Mouse (Mus musculus) embryonic facial prominence, embryonic 12.5 days (tissue): ENCODE data around the gene Slc9a3. TPM values are rescaled to one million over a fixed set of nuclear protein-coding genes. Genes with fewer than 3 reads are reported as not detected.
A peak's percentile ranks its signal among the peaks of the same experiment; 100 is the strongest.

Experiments used
- ATAC-seq: fragments of 200-750 bp; cut with Nextera tagmentation; 2 replicates; pipeline ENCODE4 v1.8.0; 2017; ENCODE audit not compliant: insufficient number of reproducible peaks, insufficient read depth, low FRiP score, low TSS enrichment
- H3K27ac ChIP-seq: fragments of 300-500 bp; sonication (generic); 2 replicates; pipeline ENCODE4 v1.5.1; 2016; ENCODE audit warnings: mild to moderate bottlenecking
- H3K27me3 ChIP-seq: fragments of 300-500 bp; sonication (generic); 2 replicates; pipeline ENCODE4 v1.6.1; 2016; ENCODE audit warnings: mild to moderate bottlenecking, moderate library complexity
- H3K36me3 ChIP-seq: fragments of 300-500 bp; sonication (generic); 2 replicates; pipeline ENCODE4 v1.6.1; 2016; ENCODE audit warnings: mild to moderate bottlenecking
- H3K4me1 ChIP-seq: fragments of 300-500 bp; sonication (generic); 2 replicates; pipeline ENCODE4 v1.6.1; 2016
- H3K4me2 ChIP-seq: fragments of 300-500 bp; sonication (generic); replicated peaks from 2 replicates; pipeline ENCODE4 v1.6.1; 2016; ENCODE audit warnings: mild to moderate bottlenecking, moderate library complexity
- H3K4me3 ChIP-seq: fragments of 300-500 bp; sonication (generic); 2 replicates; pipeline ENCODE4 v1.5.1; 2016; ENCODE audit warnings: mild to moderate bottlenecking
- H3K9ac ChIP-seq: fragments of 300-500 bp; sonication (generic); 2 replicates; pipeline ENCODE4 v1.6.1; 2016; ENCODE audit warnings: mild to moderate bottlenecking, moderate library complexity
- H3K9me3 ChIP-seq: fragments of 300-500 bp; sonication (generic); 2 replicates; pipeline ENCODE4 v1.6.1; 2016; ENCODE audit warnings: mild to moderate bottlenecking, moderate library complexity
- WGBS: fragments of 180-500 bp; shearing (Covaris S2); methylation state at CpG from one replicate; pipeline ENCODE4 v1.1.7; 2016; 5-methylcytosine and 5-hydroxymethylcytosine counted together
- polyA plus RNA-seq: library from polyadenylated mRNA; unstranded; fragments of >200 nt; fragmentation: Nextera tagmentation; extraction: Ambion mirVana; gene quantifications from 2 replicates; pipeline ENCODE4 v1.2.1, GENCODE M21; 2016

Gene Slc9a3
- polyA plus RNA-seq, 1 experiment from 2014 or later = not detected

GRCm38 (mm10) chr13:74112593-74112992, 8.7 kb upstream of the Slc9a3 start:
- no peak overlapping the region for H3K27ac ChIP-seq
- ATAC-seq = 0 out of 2 replicates have a peak, but pooled peaks have one; percentile 22

DNA sequence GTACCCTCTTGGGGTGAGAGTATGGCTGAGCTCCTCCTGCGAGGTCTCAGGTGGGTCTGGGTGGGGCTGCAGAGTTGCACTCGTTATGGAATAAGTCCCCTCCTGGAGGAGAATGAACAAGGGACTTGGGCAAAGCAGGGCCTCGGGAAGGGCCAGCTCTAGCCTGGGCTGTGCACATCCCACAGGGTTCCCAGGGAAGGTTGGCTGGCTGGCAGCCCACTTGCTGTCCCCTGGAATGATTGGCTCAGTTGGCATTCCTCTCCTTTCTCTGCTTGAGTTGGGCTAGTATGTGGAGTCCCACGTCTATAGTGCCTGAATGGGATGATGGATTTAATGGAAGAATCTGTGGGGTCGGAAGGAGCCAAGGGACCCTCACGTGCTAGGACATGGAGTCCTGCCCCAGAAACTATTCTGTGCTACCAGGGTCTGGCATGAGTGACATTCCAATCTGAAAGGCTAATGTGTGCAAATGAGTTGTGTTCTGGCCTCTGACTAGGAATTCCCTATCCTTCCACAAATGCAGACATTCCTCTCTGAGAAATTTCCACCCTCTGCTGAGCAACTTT, 7.5 kb upstream of the Slc9a3 start:
- H3K4me3 ChIP-seq = no peak overlapping the region
- no peak for ATAC-seq
- H3K36me3 ChIP-seq = no peaks in the 10 kb centered on the region
- H3K27me3 ChIP-seq = no peaks in the 10 kb centered on the region
- no peak overlapping the region for H3K4me2 ChIP-seq
- no peaks in the 10 kb centered on the region for H3K9me3 ChIP-seq
- H3K4me1 ChIP-seq = no peaks in the 10 kb centered on the region
- no peak overlapping the region for H3K9ac ChIP-seq
- H3K27ac ChIP-seq = no peak overlapping the region
- 73% methylated on average over 6 of the region's 6 CpGs for WGBS

More at GRCm38 (mm10) chr13:74112593-74112992, 8.7 kb upstream of the Slc9a3 start:
- Histone ChIP-seq H3K9ac (no peak overlapping the region), H3K4me3 (no peak overlapping the region), H3K4me1 (no peaks in the 10 kb centered on the region), H3K36me3 (no peaks in the 10 kb centered on the region), H3K9me3 (no peaks in the 10 kb centered on the region), H3K4me2 (no peak overlapping the region), H3K27me3 (no peaks in the 10 kb centered on the region)
- 70% methylated on average over 4 of the region's 4 CpGs for WGBS

GRCm38 (mm10) chr13:74121795-74122330, 606 bp downstream of the Slc9a3 start:
- 32% methylated on average over 14 of the region's 14 CpGs for WGBS
- Histone ChIP-seq H3K36me3 (no peaks in the 10 kb centered on the region), H3K27ac (no peak overlapping the region), H3K4me2 (peak overlapping the region; percentile 79; the same call in 1 of the 2 replicates), H3K9ac (no peak overlapping the region), H3K4me3 (no peak overlapping the region), H3K27me3 (peaks cover 63% of the 10 kb centered on the region), H3K9me3 (no peaks in the 10 kb centered on the region), H3K4me1 (0 out of 2 replicates have a peak, but pooled peaks cover 5% of the 10 kb centered on the region)
- ATAC-seq = no peak

GRCm38 (mm10) chr13:74122632-74123031, 1.4 kb downstream of the Slc9a3 start:
- H3K4me3 ChIP-seq = no peak overlapping the region
- no peak overlapping the region for H3K27ac ChIP-seq
- WGBS = 65% methylated on average over 3 of the region's 3 CpGs
- H3K27me3 ChIP-seq = peaks cover 63% of the 10 kb centered on the region
- ATAC-seq = no peak
- no peak overlapping the region for H3K9ac ChIP-seq
- H3K9me3 ChIP-seq = no peaks in the 10 kb centered on the region
- no peak overlapping the region for H3K4me2 ChIP-seq
- 0 out of 2 replicates have a peak, but pooled peaks cover 5% of the 10 kb centered on the region for H3K4me1 ChIP-seq
- no peaks in the 10 kb centered on the region for H3K36me3 ChIP-seq

DNA sequence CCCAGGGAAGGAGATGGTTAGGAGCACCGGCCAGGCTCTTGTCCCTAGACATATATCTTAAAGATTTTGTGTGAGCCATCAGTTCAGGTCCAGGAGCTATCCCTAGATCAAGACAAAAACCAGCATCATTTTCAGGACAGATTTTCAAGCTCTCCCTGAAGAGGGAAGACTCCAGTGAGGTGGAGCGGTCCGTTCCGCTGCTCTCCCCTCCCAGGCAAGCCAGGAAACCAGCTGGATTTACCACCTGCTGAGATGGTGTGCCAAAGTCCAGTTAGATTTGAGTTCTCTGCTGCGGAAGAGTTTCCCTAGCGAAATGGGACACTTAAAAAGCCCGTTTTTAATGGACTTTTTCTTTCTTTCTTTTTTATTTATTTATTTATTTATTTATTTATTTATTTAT, 6.3 kb downstream of the Slc9a3 start:
- no peak overlapping the region for H3K4me3 ChIP-seq
- H3K4me2 ChIP-seq = no peak overlapping the region
- H3K9me3 ChIP-seq = no peaks in the 10 kb centered on the region
- WGBS = 74% methylated on average over 7 of the region's 7 CpGs
- no peak overlapping the region for H3K9ac ChIP-seq
- no peaks in the 10 kb centered on the region for H3K36me3 ChIP-seq
- H3K27me3 ChIP-seq = peaks cover 26% of the 10 kb centered on the region
- ATAC-seq = no peak
- H3K27ac ChIP-seq = no peak overlapping the region
- no peaks in the 10 kb centered on the region for H3K4me1 ChIP-seq

DNA sequence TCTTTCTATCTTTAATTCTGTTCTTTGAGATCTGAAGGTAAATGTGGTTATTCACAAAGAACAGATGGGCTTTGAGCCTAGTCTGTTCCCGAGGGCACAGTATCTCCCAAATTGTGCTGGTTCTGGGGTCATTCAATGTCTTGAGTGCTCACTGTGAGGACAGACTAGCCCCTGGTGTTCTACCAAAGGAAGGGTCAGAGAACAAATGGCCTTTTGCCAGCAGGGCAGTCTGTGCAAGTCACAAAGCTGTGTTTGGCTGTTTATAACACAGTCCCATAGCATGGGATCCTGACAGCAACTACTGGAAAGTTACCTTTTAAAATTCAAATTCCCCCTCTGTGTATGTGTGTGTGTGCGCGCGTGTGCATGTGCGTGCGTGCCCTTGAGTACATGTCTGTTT, 8.7 kb downstream of the Slc9a3 start:
- no peak overlapping the region for H3K4me3 ChIP-seq
- no peak overlapping the region; the same call in 1 of the 2 replicates for H3K9ac ChIP-seq
- H3K4me2 ChIP-seq = no peak overlapping the region
- ATAC-seq = no peak
- H3K9me3 ChIP-seq = no peaks in the 10 kb centered on the region
- H3K27ac ChIP-seq = no peak overlapping the region
- no peaks in the 10 kb centered on the region for H3K36me3 ChIP-seq
- peaks cover 3% of the 10 kb centered on the region; the same call in 1 of the 2 replicates for H3K27me3 ChIP-seq
- 87% methylated on average over 6 of the region's 6 CpGs for WGBS
- H3K4me1 ChIP-seq = no peaks in the 10 kb centered on the region

DNA sequence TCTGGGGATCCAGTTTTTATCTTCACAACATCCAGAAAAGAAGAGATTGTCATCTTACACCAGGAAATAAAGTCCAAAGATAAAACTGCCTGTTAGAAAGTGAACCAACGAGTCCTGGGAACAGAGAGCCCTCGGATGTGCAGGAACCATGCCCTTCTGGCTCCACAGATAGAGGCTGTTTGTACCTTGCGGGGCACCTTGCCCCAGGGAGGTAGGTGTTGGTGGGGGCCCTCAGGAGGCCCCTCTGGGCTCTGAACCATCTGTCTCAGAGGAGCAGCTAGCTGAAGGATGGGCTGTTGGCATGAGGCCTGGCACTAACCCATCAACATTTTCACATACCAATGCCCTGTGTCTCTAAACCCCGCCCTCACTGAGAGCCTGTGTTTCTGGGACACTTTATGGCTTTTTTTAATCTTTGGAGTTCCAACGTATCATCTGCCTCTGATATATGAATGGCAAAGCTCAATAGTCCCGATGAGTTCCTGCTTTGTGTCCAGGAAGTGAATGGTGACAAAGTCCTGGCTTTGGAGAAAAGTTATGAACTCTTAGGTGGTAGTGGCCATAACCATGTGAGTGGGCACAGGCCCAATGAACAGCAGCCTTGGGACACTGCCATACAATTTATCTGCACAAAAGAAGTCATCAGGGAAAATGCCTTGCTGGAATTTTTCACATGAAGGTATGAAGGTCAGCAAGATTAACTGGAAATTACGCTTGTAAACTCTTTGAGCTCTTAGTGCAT, 17.8 kb downstream of the Slc9a3 start:
- 82% methylated on average over 7 of the region's 7 CpGs for WGBS

GRCm38 (mm10) chr13:74140793-74141192, 19.5 kb downstream of the Slc9a3 start:
- Histone ChIP-seq H3K4me3 (no peak overlapping the region), H3K27me3 (no peaks in the 10 kb centered on the region), H3K36me3 (no peaks in the 10 kb centered on the region), H3K4me1 (no peaks in the 10 kb centered on the region), H3K9ac (no peak overlapping the region), H3K4me2 (no peak overlapping the region), H3K27ac (no peak overlapping the region), H3K9me3 (no peaks in the 10 kb centered on the region)
- 91% methylated on average over 6 of the region's 6 CpGs for WGBS
- ATAC-seq = no peak

More for the DNA sequence above, 17.8 kb downstream of the Slc9a3 start:
- no peak overlapping the region for H3K9ac ChIP-seq
- no peaks in the 10 kb centered on the region for H3K4me1 ChIP-seq
- ATAC-seq = no peak
- H3K27me3 ChIP-seq = no peaks in the 10 kb centered on the region
- no peak overlapping the region for H3K4me3 ChIP-seq
- H3K9me3 ChIP-seq = no peaks in the 10 kb centered on the region
- no peak overlapping the region for H3K4me2 ChIP-seq
- H3K36me3 ChIP-seq = no peaks in the 10 kb centered on the region
- H3K27ac ChIP-seq = no peak overlapping the region

DNA sequence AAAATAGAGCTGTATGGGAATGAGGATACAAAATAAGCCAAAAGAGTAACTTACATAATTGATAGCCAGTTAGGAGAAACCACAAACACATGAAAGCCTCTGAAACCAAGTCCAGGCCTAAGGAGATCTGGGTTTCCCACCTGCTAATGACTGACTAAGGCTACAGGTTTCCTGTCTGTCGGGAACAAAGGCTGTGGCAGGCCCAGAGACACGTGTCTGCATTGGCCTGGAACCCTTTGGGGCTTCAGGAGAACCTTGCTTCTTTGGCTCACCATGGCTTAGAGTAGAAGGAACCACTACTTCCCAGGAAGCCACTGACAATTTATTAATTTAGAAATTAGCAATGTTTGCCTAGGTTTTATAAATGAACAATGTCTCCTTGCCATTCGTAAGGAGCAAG, 22.0 kb downstream of the Slc9a3 start:
- H3K27ac ChIP-seq = no peak overlapping the region
- no peak overlapping the region for H3K4me3 ChIP-seq
- H3K4me2 ChIP-seq = no peak overlapping the region
- no peak for ATAC-seq
- H3K9ac ChIP-seq = no peak overlapping the region
- no peaks in the 10 kb centered on the region for H3K4me1 ChIP-seq
- whole genome bisulfite sequencing = 61% methylated on average over 3 of the region's 3 CpGs
- no peaks in the 10 kb centered on the region for H3K27me3 ChIP-seq
- H3K9me3 ChIP-seq = no peaks in the 10 kb centered on the region
- H3K36me3 ChIP-seq = no peaks in the 10 kb centered on the region

DNA sequence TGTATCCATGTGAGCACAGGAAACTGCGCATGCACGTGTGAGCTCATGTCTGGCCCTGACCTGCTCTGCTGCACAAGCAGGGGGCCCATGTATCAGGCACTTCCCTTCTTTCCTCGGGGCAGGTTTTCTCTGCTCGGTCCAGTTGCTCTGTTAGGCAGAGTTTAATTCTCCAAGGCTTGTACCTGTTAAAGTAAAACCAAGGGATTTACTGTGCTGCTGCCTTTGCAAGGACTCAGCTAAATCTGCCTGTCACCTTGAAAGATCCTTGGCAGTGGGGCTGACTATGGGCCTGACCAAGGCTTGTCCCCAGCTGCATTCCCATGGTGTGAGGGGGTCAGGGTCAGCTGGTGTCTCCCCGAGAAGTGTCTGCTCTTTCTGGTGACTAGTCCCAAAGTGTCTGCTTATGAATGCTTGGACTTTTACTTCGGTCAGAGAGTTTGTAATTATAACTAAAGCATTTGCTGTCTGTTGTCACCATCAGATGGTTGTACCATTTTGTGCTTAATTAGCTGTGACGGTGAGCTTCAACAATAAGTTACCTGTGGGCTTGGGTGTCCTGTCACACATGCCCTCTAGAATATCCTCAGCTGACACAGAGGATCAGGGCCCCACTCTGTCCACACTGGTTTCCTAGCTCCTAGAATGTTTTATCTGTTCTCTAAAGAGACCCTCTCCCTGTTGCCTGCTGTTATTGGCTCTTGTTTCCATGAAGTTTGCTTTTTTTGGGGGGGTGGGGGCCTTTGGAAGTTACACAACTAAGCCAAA, 23.0 kb downstream of the Slc9a3 start:
- Histone ChIP-seq H3K4me3 (no peak overlapping the region), H3K9ac (no peak overlapping the region), H3K4me1 (no peaks in the 10 kb centered on the region), H3K27ac (no peak overlapping the region), H3K4me2 (no peak overlapping the region), H3K36me3 (no peaks in the 10 kb centered on the region), H3K9me3 (no peaks in the 10 kb centered on the region), H3K27me3 (no peaks in the 10 kb centered on the region)
- ATAC-seq = no peak
- 58% methylated on average over 7 of the region's 7 CpGs for WGBS

DNA sequence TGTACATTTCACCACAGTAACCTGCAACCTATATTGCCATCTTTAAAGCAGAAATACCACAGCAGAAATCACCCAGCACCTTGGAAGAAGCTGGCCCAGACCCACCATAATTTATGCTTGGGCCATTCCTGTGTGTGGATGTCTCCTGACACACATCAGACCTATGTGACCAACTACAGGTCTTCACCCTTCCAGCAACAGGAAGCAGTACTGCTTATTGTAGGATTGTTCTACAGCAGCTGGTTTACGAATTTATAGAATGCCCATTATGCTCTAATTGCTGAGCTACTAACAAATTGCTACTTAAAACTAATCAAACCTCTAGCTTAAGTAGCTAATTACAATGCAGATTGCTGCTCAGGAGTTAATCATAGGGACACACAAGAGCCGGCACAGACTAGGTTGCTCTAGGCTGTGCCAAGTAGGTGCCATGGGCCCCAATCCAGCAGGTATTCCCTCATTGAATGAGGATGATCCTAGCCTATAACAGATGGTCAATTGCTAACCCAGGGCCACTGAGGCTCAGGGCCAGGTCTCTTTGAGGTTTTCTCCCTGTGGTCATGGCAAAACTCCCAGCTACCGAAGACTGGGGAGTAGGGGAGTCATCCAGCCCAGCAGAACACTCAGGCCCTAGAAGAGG, 24.8 kb downstream of the Slc9a3 start:
- Histone ChIP-seq H3K27ac (no peak overlapping the region), H3K36me3 (no peaks in the 10 kb centered on the region), H3K9ac (no peak overlapping the region), H3K4me2 (no peak overlapping the region), H3K4me3 (no peak overlapping the region), H3K27me3 (no peaks in the 10 kb centered on the region), H3K9me3 (no peaks in the 10 kb centered on the region), H3K4me1 (no peaks in the 10 kb centered on the region)
- ATAC-seq = no peak
- WGBS = 78% methylated on average over 3 of the region's 3 CpGs
